Mouse (Mus musculus) G1E (cell line): ENCODE results near the gene Flrt2. TPM values are rescaled to one million over a fixed set of nuclear protein-coding genes. Genes with fewer than 3 reads are reported as not detected.

Source experiments
- ATAC-seq: 2 replicates; pipeline ENCODE4 v1.8.0; 2016; ENCODE audit warnings: mild to moderate bottlenecking; ENCODE audit not compliant: insufficient number of reproducible peaks, poor library complexity, low FRiP score, severe bottlenecking; ENCODE audit errors: extremely low read depth
- DNase-seq: peaks from one replicate; pipeline ENCODE4 v3.0.0; 2012; ENCODE audit warnings: low spot score
- H3K27me3 ChIP-seq: 2 replicates; pipeline ENCODE4 v1.6.1; 2012; ENCODE audit warnings: mild to moderate bottlenecking, low read length, inconsistent platforms; ENCODE audit not compliant: insufficient read depth
- H3K36me3 ChIP-seq: replicated peaks from 2 replicates; pipeline ENCODE3; 2012; ENCODE audit warnings: mild to moderate bottlenecking, inconsistent platforms
- H3K4me1 ChIP-seq: 2 replicates; pipeline ENCODE4 v1.6.1; 2012; ENCODE audit warnings: low read depth, low read length, inconsistent platforms, mixed read lengths; ENCODE audit not compliant: insufficient read depth
- H3K4me3 ChIP-seq: 2 replicates; pipeline ENCODE4 v1.5.1; 2012; ENCODE audit warnings: low read depth, mild to moderate bottlenecking, inconsistent platforms, low read length, moderate library complexity, mixed read lengths
- H3K9me3 ChIP-seq: replicated peaks from 2 replicates; pipeline ENCODE4 v1.6.1; 2012; ENCODE audit warnings: inconsistent platforms
- CTCF ChIP-seq: IDR thresholded peaks from 2 replicates; pipeline ENCODE4 v1.5.1; 2012; ENCODE audit warnings: low read depth, low read length, inconsistent platforms, mixed read lengths
- GATA1 ChIP-seq: IDR thresholded peaks from 2 replicates; pipeline ENCODE4 v1.6.1; 2012; ENCODE audit warnings: borderline replicate concordance, low read length, inconsistent platforms, mixed read lengths
- GATA2 ChIP-seq: IDR thresholded peaks from 2 replicates; pipeline ENCODE4 v1.6.1; 2012; ENCODE audit warnings: low read depth, low read length, inconsistent platforms, borderline replicate concordance
- POLR2AphosphoS5 ChIP-seq: IDR thresholded peaks from 2 replicates; pipeline ENCODE4 v1.6.1; 2012; ENCODE audit warnings: low read depth, low read length, inconsistent platforms; ENCODE audit not compliant: insufficient replicate concordance
- TAL1 ChIP-seq: conservative IDR thresholded peaks from 2 replicates; pipeline ENCODE4 v1.6.1; 2012; ENCODE audit warnings: low read depth, low read length, inconsistent platforms, mixed read lengths
- polyA plus RNA-seq: library from polyadenylated mRNA; stranded (reverse); fragments of >175 nt; gene quantifications from 2 replicates; pipeline ENCODE4 v1.2.3, GENCODE M21; 2012
- total RNA-seq, 2 experiments: library from RNA; stranded (forward) in 1 of 2; stranded (reverse) in 1 of 2; fragments of 200-1000 nt in 1 of 2; fragments of >200 nt in 1 of 2; fragmentation: Nextera tagmentation in 1 of 2; gene quantifications; 2 replicates each; pipeline ENCODE4 v1.2.3; 2014 to 2017

Flrt2 gene
- total and polyA plus RNA-seq, 3 experiments, result 0.05 TPM; not detected in 2

DNA sequence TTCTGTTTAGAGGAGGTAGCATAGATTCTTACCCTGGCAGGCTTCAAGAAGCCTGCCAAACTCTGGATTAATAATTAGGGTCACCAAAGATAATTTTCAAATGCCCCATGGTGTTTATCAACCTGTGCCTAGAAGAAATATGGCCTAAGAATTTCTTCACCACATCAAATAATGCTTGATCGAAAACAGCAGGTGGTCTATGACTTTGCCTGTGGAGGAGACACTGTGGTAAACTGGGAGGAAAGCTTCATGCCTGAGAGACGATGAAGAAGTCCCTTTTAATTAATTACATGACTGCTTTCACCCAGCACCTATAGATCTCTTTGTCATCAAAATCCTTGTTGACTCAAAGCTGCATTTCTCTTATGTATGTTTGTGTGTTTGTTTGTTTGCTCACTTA lies 77.0 kb downstream of the Flrt2 start:
- no peaks in the 10 kb centered on the region for H3K36me3 ChIP-seq
- TF ChIP-seq POLR2AphosphoS5, result no peak
- TF ChIP-seq TAL1, result no peak
- TF ChIP-seq GATA1, result no peak
- TF ChIP-seq CTCF, result no peak
- ATAC-seq (no peak), DNase-seq (no peak)
- no peak overlapping the region for H3K4me3 ChIP-seq
- H3K9me3 ChIP-seq, result peaks cover 12% of the 10 kb centered on the region
- H3K27me3 ChIP-seq, result no peaks in the 10 kb centered on the region
- H3K4me1 ChIP-seq, result no peaks in the 10 kb centered on the region

DNA sequence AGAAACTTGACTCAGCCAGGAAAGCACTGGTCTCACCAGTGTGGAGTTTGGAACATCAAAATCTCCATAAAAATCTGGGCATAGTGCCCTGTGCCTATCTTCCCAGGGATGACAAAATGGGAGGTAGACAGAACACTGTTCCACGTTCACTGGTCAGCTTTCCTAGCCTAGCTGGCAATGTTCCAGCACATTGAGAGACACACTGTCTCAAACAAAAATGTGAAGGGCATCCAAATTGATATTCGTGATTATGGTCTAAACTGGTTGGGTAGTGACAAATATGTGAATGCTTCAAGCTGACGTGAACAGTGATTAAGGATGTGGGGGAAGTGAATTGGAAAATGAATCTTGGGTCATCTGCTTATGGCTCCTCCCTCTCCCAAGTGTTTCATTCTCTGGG lies 78.2 kb downstream of the Flrt2 start:
- no peaks in the 10 kb centered on the region for H3K4me1 ChIP-seq

DNA sequence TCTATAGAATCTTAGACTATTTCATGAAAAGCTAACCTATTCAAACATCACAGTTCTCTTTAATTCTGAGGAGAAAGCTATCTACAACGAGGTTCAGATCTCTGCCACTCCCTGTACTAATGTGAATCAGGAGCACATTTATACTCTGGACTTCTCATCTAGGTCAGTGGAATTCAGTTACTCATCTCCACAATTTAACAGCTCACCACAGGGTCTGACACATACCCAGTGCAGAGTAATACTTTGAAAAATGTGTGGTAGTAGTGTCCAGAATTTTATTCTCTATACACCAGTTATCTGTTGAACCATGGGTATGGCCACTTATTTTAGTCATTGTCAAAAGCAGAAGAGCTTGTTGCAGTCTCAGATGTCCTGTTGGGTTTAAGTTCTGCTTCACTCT lies 98.1 kb downstream of the Flrt2 start:
- no peak for DNase-seq
- no peak for ATAC-seq
- no peak overlapping the region for H3K4me3 ChIP-seq
- no peaks in the 10 kb centered on the region for H3K4me1 ChIP-seq
- H3K27me3 ChIP-seq, result no peaks in the 10 kb centered on the region
- H3K9me3 ChIP-seq, result no peaks in the 10 kb centered on the region; the same call in 1 of the 2 replicates
- no peaks in the 10 kb centered on the region for H3K36me3 ChIP-seq
- TF ChIP-seq GATA1, result no peak
- no peak for TF ChIP-seq POLR2AphosphoS5
- no peak for TF ChIP-seq TAL1
- no peak for TF ChIP-seq GATA2
- no peak for TF ChIP-seq CTCF

More for the DNA sequence above, 78.2 kb downstream of the Flrt2 start:
- peaks cover 18% of the 10 kb centered on the region for H3K9me3 ChIP-seq
- H3K4me3 ChIP-seq, result no peak overlapping the region
- no peak for DNase-seq
- TF ChIP-seq TAL1 (no peak), POLR2AphosphoS5 (no peak), GATA2 (no peak), GATA1 (no peak), CTCF (no peak)
- ATAC-seq, result no peak
- no peaks in the 10 kb centered on the region for H3K36me3 ChIP-seq
- H3K27me3 ChIP-seq, result no peaks in the 10 kb centered on the region

DNA sequence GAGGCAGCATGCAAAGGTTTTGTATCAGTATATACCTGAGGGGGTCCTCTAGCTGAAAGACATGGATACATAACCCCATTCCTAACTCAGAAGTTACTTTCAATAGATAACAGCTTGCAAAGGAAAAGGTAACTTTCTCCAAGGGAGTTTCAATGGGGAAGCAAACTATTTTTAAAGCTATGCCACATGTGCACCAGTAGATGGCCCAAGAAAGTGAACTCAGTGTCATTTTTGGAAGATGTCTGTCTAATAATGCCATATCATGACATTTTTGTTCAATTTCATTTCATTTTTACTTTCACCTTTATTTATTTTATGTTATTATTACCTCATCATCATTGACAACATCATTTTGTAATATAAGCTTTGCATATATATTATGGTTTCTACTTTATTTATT lies 124.6 kb downstream of the Flrt2 start:
- no peak overlapping the region for H3K4me3 ChIP-seq
- DNase-seq, result no peak
- no peaks in the 10 kb centered on the region for H3K27me3 ChIP-seq
- no peak for ATAC-seq
- TF ChIP-seq GATA2 (no peak), GATA1 (no peak), TAL1 (no peak), CTCF (no peak), POLR2AphosphoS5 (no peak)
- peaks cover 12% of the 10 kb centered on the region for H3K9me3 ChIP-seq
- H3K4me1 ChIP-seq, result no peaks in the 10 kb centered on the region
- H3K36me3 ChIP-seq, result no peaks in the 10 kb centered on the region
